Mouse (Mus musculus) thymus, postnatal 25 days (tissue): ENCODE data around the gene Ces1c.

ENCODE experiments used
- DNase-seq: peaks from one replicate; pipeline ENCODE4 v3.0.0; 2022

The Ces1c gene

GRCm38 (mm10) chr8:93131233-93131980 lies at the start of gene Ces1c:
TSS of gene Ces1c (minus strand) at chr8:93131283.
- no peak for DNase-seq

DNA sequence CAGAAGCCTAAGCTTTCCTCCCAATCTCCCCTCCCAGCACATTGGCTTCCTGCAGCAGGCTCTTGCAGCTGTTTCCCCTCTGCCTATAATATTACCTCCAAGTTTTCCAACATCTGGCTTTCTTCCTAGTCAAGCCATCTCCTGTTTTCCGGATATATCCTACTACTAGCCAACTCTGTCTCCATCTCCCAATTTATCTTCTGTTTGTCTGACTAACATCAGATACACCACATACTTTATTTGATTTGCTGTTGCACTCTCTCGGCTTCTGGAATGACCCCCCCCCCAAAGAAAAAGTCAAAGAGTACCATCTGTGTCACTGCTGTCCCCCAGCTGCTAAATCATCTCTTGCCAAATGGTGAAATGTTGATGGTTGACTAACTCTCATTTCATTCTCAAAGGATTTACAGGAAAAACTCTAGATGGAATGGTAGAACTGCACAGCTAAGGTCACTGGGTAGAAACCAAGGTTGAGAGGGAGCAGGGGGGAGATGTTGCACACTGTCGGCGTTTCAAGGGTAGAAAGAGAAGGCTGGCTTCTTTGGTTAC lies 49.6 kb upstream of the Ces1c start:
- no peak for DNase-seq

DNA sequence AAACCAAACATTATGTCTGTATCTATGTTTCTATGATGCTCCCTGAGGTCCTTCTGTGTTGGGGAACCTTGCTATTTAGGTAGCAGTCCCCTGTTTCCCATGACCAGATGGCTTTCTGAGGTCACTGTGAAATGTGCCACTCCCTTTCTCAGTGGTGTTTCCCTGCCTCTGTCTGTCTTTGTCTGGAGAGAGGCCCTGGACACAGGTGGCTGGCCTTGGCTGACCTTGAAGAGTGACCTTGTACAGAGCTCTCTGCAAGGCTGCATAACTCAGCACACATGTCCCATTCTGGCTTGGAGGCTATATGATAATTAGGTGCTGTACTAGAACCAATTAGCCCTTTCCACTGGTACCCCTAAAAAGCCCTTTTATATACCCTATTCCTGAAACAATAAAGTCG lies 45.5 kb upstream of the Ces1c start:
- DNase-seq = no peak

DNA sequence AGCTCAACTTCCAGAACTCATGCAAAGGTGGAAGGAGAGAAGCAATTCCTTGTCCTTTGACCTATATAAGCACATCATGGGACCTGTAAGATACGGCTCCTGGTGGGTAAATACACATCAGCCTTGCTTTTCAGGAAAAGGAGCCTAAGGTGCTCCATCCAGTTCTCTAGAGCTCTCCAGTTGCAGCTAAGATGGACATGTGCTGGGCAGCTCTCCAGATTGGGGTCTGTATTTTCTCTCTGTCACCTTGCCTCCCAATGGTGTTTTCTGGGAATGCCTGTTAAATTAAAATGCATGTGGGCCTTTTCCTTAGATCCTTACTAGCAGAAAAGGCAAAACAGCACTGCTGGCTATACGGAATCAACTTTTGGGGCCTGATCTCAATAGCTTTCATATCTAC lies 43.5 kb upstream of the Ces1c start:
- DNase-seq = no peak

DNA sequence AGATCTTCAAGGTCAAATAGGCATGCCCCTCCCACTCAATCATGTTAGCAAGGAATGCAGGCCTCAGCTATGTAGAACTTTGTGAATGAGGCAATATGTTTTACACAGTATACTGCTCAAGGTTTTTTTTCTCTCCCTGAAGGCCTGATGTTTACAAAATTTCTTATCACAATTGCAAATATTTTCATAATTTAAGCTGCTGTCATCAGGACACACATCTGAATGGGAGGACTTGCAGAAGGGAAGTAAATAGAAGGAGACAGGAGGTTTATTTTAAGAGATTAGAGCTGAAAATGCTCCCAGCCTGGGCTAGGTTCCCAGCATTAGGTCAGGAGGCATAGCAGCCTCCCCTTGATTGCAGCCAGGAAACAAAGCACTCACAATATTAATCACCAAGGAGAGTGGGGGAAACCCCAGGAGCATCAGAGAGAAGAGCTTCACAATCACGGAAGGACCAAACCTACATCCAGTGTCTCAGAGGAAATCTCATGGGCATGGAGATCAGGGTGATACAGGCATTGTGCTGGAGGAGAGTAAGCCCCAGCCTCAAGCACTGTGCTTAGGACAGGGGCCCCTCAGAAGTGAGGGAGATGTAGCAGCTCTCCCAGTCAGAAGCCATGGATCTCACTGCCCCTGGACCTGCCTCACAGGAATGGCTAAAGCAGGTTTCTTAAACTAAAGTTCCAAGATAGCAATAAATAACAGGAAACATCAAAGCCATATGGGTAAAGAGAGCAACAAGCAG lies 40.9 kb upstream of the Ces1c start:
- DNase-seq = no peak

GRCm38 (mm10) chr8:93163363-93163762 lies 32.3 kb upstream of the Ces1c start:
- DNase-seq = no peak

GRCm38 (mm10) chr8:93151401-93151800 lies 20.3 kb upstream of the Ces1c start:
- no peak for DNase-seq

DNA sequence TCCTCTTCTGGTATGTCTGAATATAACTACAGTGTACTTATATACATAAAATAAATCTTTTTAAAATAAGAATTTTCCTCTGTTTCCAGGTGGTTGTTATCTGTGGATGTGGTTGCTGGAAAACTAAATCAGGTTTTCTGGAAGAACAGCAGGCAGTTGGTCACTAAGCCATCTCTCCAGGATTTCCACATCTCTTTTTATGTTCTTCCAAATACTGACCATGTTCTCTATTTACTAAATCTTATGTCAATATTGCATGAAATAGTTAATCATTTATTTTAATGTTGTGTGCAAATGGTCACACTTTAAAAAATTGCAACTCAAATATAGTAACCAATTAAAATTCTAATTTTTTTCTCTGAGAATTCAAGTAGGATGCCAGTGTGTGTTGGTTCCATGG lies 16.2 kb upstream of the Ces1c start:
- DNase-seq = no peak

- no peak for DNase-seq
Observed at GRCm38 (mm10) chr8:93140696-93141095, 9.6 kb upstream of the Ces1c start.

DNA sequence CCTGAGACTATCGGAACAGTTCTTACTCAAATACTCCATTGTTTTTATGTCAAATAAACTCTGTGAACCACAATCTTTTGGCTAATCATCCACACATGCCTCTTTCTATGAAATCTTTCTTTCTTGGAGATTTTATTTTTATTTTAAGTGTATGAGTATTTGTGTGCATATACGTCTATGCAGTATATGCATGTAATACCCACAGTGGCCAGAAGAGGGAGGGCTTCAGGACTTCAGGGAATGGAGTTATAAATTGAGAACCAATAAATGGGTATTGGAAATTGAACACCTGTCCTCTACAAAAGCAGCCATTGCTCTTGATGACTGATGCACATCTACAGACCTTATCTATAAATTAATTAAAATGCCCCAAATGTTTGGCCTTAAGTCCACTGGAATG lies 1.1 kb upstream of the Ces1c start:
- no peak for DNase-seq

DNA sequence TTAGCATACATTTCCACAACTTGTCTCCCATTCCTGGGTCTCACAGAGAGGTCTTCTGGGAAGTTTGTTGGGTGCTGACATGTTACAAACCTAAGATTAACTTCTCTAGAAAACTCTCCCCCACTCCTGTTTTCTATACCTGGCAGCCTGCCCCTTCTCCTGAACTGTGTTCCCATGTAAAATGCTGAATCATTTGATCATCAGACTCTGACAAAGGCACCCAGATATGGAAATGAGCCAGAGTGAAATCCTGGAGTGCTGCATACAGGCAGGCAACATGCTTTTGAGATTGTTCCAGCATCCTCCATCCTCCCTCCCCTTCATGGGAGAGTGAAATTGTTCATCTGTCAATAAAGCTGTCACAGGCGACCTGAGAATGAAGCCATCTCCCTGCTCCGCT lies 4.6 kb downstream of the Ces1c start:
- no peak for DNase-seq

- no peak for DNase-seq
Observed at GRCm38 (mm10) chr8:93122005-93122404, 9.1 kb downstream of the Ces1c start.

GRCm38 (mm10) chr8:93095376-93095775 lies 35.7 kb downstream of the Ces1c start:
- DNase-seq = no peak

GRCm38 (mm10) chr8:93091324-93091723 lies 39.8 kb downstream of the Ces1c start:
- no peak for DNase-seq

- no peak for DNase-seq
Observed at GRCm38 (mm10) chr8:93088686-93089122, 42.4 kb downstream of the Ces1c start.

GRCm38 (mm10) chr8:93088193-93088592 lies 42.9 kb downstream of the Ces1c start:
- DNase-seq = no peak

DNA sequence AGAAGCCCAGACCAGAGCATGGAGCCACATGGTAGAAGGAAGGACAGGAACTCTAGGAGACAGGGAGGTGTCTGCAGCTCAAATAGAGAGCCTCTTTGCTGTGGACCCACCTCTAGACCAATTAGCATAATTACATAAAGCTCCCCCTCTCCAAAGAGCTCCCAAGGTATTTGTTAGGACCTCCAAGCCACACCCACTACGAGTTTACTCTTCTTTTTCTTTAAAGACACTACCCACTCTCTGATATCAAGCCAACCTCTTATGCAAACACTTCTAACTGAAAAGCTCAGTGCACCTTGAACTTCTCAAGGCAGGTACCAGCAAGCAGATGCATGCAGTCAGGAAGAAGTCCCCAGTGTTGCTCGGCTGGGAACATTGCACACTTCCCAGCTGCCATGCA lies 51.2 kb downstream of the Ces1c start, which contains the start of gene Ces1b:
Ces1b (minus strand) TSS at position 131 of the 400 bp plus-strand sequence.
- DNase-seq = no peak

DNA sequence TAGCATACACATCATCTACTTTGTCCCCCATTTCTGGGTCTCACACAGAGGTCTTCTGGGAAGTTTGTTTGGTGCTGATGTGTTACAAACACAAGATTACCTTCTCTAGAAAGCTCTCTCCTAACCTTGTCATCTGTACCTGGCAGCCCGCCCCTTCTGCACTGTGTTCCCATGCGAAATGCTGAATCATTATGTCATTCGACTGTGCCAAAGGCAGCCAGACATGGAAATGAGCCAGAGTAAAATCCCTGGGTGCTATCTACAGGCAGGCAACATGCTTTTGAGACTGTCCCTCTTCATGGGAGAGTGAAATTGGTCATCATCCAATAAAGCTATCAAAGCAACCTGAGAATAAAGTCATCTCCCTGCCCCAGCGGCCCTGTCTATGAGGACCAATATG lies 55.8 kb downstream of the Ces1c start:
- DNase-seq = no peak

DNA sequence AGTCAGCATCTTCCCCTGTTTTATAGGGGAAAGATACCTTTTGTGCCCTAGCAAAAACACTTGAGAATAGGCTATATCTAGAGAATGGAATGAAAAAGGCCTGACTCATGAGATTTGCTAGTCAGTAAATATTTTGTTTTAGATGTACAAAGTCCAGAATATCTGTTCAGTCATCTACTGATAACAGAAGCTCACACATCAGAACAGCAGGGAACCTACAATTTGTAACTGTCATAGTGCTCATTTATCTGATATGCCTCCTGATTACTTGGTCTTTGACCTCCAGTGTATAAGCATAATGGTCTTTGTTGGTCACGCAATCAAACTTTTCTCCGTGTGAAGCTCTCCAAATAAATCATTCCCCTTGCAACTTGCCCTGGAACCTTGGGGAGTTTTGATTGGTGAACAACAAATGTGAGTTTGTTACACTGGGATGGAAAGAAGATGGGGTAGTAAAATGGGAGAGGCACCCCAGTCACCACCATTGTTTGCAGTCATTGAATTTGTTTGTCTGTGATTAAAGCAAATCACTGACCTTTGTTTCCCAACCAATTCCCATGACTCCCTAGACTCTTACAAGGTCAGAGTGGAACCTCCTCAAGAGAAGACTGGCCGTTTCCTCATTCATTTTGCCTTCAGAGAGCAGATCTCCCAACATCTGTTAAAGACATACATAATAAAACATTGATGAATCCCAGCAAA lies 67.5 kb downstream of the Ces1c start:
- DNase-seq = no peak

- DNase-seq = no peak
Observed at GRCm38 (mm10) chr8:93059185-93059584, 71.9 kb downstream of the Ces1c start.

DNA sequence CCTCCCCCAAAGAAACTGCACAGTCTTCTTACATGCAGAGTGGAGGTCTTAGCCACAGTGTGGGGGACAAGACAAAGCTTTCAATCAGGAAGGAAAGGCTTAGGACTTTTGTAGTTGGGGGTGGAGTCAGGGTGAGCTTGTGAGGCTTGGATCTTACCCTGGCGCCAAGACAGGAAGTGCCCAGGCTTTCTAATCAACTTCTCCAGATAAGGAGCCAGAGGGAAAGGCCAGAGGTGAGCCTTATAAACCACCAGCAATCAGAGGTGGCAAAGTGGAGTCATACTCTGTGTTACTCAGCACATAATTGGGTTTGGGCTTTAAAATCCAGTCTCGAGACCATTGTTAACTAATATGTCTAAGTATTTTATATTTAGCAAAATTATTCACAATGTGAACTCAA lies 75.8 kb downstream of the Ces1c start:
- no peak for DNase-seq
